Mouse (Mus musculus) ES-E14 (cell line): ENCODE measurements around the gene Lgals1.

Experiments used
- CHD2 ChIP-seq: IDR thresholded peaks from 2 replicates; pipeline ENCODE4 v1.6.1; 2014; ENCODE audit warnings: mild to moderate bottlenecking, low read depth, low read length, inconsistent platforms
- MAFK ChIP-seq: IDR thresholded peaks from 2 replicates; pipeline ENCODE4 v1.6.1; 2014; ENCODE audit warnings: mild to moderate bottlenecking, low read depth, low read length, inconsistent platforms; ENCODE audit not compliant: insufficient read depth

GRCm38 (mm10) chr15:78922700-78923099, 3.8 kb upstream of the Lgals1 start:
- TF ChIP-seq CHD2, result no peak
- TF ChIP-seq MAFK, result no peak
